25 mouse cellular contexts compared by ENCODE assay signal in the genomic region with DNA sequence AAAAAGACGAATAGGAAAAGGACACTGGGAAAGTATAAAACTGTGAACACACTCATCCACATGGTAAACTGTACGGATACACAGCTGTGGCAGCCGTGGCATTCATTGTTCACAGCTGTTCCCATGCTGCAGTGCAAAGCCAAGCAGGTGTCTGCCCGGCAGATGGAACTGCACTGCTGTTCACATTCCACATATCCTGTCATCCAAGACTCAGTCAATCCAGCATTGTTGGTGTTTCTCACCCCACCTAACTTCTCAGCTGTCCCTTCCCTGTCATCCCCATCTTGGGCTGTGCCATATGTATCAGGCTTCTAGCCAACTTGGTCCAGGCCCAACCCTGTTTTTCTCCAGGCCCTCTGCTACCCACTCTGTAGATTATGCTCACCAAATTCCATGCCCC.
DNase-seq lines count a peak whose midpoint lies in the region; ATAC-seq and TF ChIP-seq lines count a peak whose summit lies in the region.
"Had no signal": no experiment of that assay in that cellular context is flagged by ENCODE, and none has a peak within 500 bp of the region (broad histone marks: within the 10 kb centered on the region; RNA-seq: fewer than 3 reads in every experiment).

No protein-coding gene starts in this region.

- no peak for ATAC-seq in liver, postnatal 0 days
- ATAC-seq: forebrain, postnatal 0 days; inflammation-experienced regulatory T-cells, adult 6 months; midbrain, embryonic 13.5 days had no signal

- DNase-seq in gastrocnemius, postnatal 14 days = peak; percentile 12
- no peak for DNase-seq in gastrocnemius, postnatal 36 days
- peak; percentile 16 for DNase-seq in kidney, adult 18-20 months
- no peak for DNase-seq in kidney, adult 8-10 months
- DNase-seq in retina, postnatal 1 day = peak; percentile 33
- no peak for DNase-seq in retina, embryonic 14.5 days (ENCODE audit: low spot score)
- no peak for DNase-seq in liver, postnatal 0 days
- DNase-seq: adrenal gland, adult 2 months; cerebellum, adult 18-20 months; cerebellum, postnatal 36 days; embryo, embryonic 11 days; forebrain, postnatal 0 days; liver, embryonic 13.5 days; lung, embryonic 14.5 days; lung, postnatal 36 days; right cerebral cortex, adult 18-20 months; right cerebral cortex, postnatal 4 days; thymus, postnatal 14 days had no signal

- no peak overlapping the region for H3K9ac ChIP-seq in liver, postnatal 0 days (replicated peaks)
- H3K9ac ChIP-seq: forebrain, postnatal 0 days; kidney, embryonic 15.5 days; liver, embryonic 13.5 days; lung, embryonic 14.5 days; midbrain, embryonic 13.5 days; neural tube, embryonic 13.5 days had no signal

- H3K9me3 ChIP-seq in liver, postnatal 0 days (ENCODE audit: low read length) = no peaks in the 10 kb centered on the region
- H3K9me3 ChIP-seq: G1E; liver, embryonic 13.5 days had no signal

- intact Hi-C loops in gastrocnemius, postnatal 14 days (cut with DNase I; ENCODE audit: low total_unique reads) = no loop called here
- intact Hi-C loops in gastrocnemius, postnatal 36 days (cut with DNase I) = no loop called here

- no peaks in the 10 kb centered on the region for H3K27me3 ChIP-seq in liver, postnatal 0 days (ENCODE audit: insufficient read depth, low read length)
- H3K27me3 ChIP-seq: kidney, embryonic 15.5 days; liver, embryonic 13.5 days; midbrain, embryonic 13.5 days had no signal

- H3K27ac ChIP-seq in liver, postnatal 0 days (ENCODE audit: low read depth) = no peak overlapping the region
- H3K27ac ChIP-seq: kidney, embryonic 15.5 days; left cerebral cortex, adult 2 months; liver, embryonic 13.5 days; midbrain, embryonic 13.5 days; neural tube, embryonic 13.5 days had no signal

- no peak for TF ChIP-seq EP300 in liver, postnatal 0 days (IDR thresholded peaks at IDR 0.05; ENCODE audit: low read depth)

- 79% methylated on average over 4 of the region's 4 CpGs for WGBS in liver, postnatal 0 days (ENCODE audit: insufficient replicate concordance)

- TF ChIP-seq CTCF in liver, postnatal 0 days (IDR thresholded peaks at IDR 0.05; ENCODE audit: low read depth) = no peak

- H3K4me3 ChIP-seq in liver, postnatal 0 days (ENCODE audit: low read depth, low read length) = no peak overlapping the region
- H3K4me3 ChIP-seq: kidney, embryonic 15.5 days; left cerebral cortex, adult 2 months; liver, embryonic 13.5 days; megakaryocyte, embryonic 14.5 days; midbrain, embryonic 13.5 days; neural tube, embryonic 13.5 days had no signal

- H3K36me3 ChIP-seq in liver, postnatal 0 days (replicated peaks; ENCODE audit: insufficient read depth, low read length) = no peaks in the 10 kb centered on the region
- H3K36me3 ChIP-seq: G1E; kidney, embryonic 15.5 days; liver, embryonic 13.5 days; midbrain, embryonic 13.5 days; neural tube, embryonic 13.5 days had no signal

- H3K4me2 ChIP-seq in liver, postnatal 0 days (ENCODE audit: low read depth, low read length) = no peak overlapping the region
- H3K4me2 ChIP-seq: kidney, embryonic 15.5 days; liver, embryonic 13.5 days; lung, embryonic 14.5 days; midbrain, embryonic 13.5 days; neural tube, embryonic 13.5 days had no signal

- no peaks in the 10 kb centered on the region for H3K4me1 ChIP-seq in liver, postnatal 0 days (ENCODE audit: insufficient read depth)
- H3K4me1 ChIP-seq: megakaryocyte, embryonic 14.5 days had no signal

Comparison
In these comparisons a context has a peak if more than half of its experiments do, and no peak if none do; other contexts are left out.
1. DNase-seq: peak in gastrocnemius, postnatal 14 days (single experiment), kidney, adult 18-20 months (single experiment) and retina, postnatal 1 day (single experiment); none in gastrocnemius, postnatal 36 days (0 of 2), kidney, adult 8-10 months (0 of 2), retina, embryonic 14.5 days (single experiment) and liver, postnatal 0 days (single experiment).